Mouse (Mus musculus): ENCODE measurements around the gene Serpina1c. TPM values are rescaled to one million over a fixed set of nuclear protein-coding genes. Genes with fewer than 3 reads are reported as not detected.

The Serpina1c gene
- polyA plus RNA-seq, 1 experiment from 2014 or later, result 0.43 TPM

Other genes starting within 250 kb of the Serpina1c start
- 1.2 and 10.7 TPM in 2 replicates for gene Serpina6, start 247.7 kb downstream of the Serpina1c start, polyA plus RNA-seq (2015; fragmentation: Nextera tagmentation; extraction: Ambion mirVana)
- not detected in 2 replicates for gene Serpina16, start 228.7 kb downstream of the Serpina1c start, polyA plus RNA-seq (2015; fragmentation: Nextera tagmentation; extraction: Ambion mirVana)
- gene Serpina1f, start 209.4 kb downstream of the Serpina1c start, polyA plus RNA-seq (2015; fragmentation: Nextera tagmentation; extraction: Ambion mirVana), result not detected in 2 replicates
- gene Serpina1d, start 131.3 kb downstream of the Serpina1c start, polyA plus RNA-seq (2015; fragmentation: Nextera tagmentation; extraction: Ambion mirVana), result 0.40 and 2.0 TPM in 2 replicates
- 1.5 and 5.7 TPM in 2 replicates for gene Serpina1b, start 74.5 kb downstream of the Serpina1c start, polyA plus RNA-seq (2015; fragmentation: Nextera tagmentation; extraction: Ambion mirVana)
- gene Serpina1a, start 41.3 kb downstream of the Serpina1c start, polyA plus RNA-seq (2015; fragmentation: Nextera tagmentation; extraction: Ambion mirVana), result 1.00 and 4.2 TPM in 2 replicates
- gene Serpina1e, start 54.1 kb upstream of the Serpina1c start, polyA plus RNA-seq (2015; fragmentation: Nextera tagmentation; extraction: Ambion mirVana), result 0.40 and 1.6 TPM in 2 replicates
- gene Serpina11, start 85.1 kb upstream of the Serpina1c start, polyA plus RNA-seq (2015; fragmentation: Nextera tagmentation; extraction: Ambion mirVana), result not detected in 2 replicates
- gene Serpina9, start 108.9 kb upstream of the Serpina1c start, polyA plus RNA-seq (2015; fragmentation: Nextera tagmentation; extraction: Ambion mirVana), result 0.18 and 0.33 TPM in 2 replicates
- gene Serpina12, start 139.6 kb upstream of the Serpina1c start, polyA plus RNA-seq (2015; fragmentation: Nextera tagmentation; extraction: Ambion mirVana), result not detected in 2 replicates
- not detected in 2 replicates for gene Serpina5, start 196.2 kb upstream of the Serpina1c start, polyA plus RNA-seq (2015; fragmentation: Nextera tagmentation; extraction: Ambion mirVana)
- not detected in 2 replicates for gene Serpina3a, start 207.8 kb upstream of the Serpina1c start, polyA plus RNA-seq (2015; fragmentation: Nextera tagmentation; extraction: Ambion mirVana)
- 0.11 TPM in 1 of 2 replicates, not detected in the other for gene Serpina3b, start 223.1 kb upstream of the Serpina1c start, polyA plus RNA-seq (2015; fragmentation: Nextera tagmentation; extraction: Ambion mirVana)
- gene Serpina3c, start 249.0 kb upstream of the Serpina1c start, polyA plus RNA-seq (2015; fragmentation: Nextera tagmentation; extraction: Ambion mirVana), result 0.10 TPM in 1 of 2 replicates, not detected in the other

All from heart, embryonic 15.5 days (tissue).